Mouse (Mus musculus): ENCODE results near the gene Prrc2b.

The Prrc2b gene

DNA sequence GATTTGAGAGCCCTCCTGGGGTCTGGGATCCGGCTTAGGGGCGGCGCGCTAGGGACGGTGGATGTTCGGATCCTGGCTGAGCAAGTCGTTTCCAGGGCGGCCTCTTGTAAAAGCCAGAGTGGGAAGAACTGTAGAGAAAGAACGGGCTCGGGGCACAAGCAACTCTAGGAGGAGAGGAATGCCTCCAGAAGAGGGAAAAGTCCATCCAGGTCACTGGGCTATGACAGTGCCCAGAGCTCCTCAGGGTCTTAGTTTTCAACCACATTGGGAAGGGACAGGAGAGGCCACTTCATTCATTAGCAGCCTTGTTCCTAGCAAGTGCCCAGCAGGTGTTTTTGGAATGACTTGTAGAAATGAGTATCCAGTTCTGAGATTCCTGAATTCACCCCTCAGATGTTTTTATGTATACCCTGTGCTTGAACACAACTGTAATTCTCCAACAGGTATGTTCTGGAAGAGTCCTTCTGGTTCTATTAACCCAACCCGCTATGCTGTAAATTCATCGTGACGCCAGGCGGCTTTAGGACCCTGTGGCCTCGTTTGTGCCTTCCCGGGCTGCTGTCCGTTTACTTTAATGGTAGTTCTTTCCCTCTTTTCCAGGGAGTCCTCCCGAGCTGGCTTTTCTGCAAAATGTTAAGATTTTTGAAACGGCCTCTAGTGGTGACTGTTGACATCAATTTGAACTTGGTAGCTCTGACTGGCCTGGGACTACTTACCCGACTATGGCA lies 86.0 kb downstream of the Prrc2b start:
- peak; percentile 61 to 67 for DNase-seq

DNA sequence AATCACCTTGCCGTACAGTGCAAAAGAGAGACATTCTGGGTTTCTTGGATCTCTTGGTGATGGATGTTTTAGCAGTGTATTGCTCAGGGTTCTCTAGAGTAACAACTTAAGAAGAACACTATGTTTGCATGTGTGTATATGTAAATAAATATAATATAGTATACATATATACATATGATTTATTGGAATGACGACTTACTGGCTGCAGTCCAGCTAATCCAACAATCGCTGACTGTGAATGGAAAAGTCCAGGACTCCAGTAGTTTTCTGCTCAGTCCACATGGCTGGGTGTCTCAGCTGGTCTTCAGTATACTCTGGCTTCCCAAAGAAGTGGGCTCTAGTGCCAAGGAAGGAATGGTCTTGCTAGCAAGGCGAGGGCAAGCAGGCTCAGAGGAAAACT lies 86.7 kb downstream of the Prrc2b start:
- DNase-seq: no peak

DNA sequence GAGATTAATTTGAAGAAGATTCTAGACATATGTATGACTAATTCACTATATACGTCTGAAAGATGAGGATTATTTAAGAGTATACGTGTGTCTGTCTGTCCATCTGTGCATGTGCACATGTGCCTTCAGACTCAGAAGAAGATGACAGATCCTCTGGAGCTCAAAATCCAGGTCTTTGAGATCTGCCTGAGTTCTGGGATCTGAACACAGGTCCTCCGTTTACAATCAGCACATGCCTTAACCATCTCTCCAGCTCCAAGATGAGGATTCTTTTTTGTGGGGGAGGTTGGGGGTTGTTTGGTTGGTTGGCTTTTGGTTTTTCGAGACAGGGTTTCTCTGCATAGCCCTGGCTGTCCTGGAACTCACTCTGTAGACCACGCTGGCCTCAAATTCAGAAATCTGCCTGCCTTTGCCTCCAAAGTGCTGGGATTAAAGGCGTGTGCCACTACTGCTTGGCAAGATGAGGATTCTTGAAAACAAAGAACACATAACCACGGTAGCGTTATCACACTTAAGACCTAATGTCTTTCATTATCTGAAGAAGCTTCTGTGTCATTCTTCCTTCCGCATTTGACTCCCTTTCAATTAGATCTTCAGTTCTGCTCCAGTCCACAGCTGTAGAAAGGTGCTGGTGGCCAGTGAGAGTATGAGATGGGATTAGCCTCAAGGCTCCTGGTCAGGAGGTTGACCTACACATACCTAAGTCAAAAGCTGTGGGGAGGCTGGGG lies 88.0 kb downstream of the Prrc2b start:
- DNase-seq: no peak

DNA sequence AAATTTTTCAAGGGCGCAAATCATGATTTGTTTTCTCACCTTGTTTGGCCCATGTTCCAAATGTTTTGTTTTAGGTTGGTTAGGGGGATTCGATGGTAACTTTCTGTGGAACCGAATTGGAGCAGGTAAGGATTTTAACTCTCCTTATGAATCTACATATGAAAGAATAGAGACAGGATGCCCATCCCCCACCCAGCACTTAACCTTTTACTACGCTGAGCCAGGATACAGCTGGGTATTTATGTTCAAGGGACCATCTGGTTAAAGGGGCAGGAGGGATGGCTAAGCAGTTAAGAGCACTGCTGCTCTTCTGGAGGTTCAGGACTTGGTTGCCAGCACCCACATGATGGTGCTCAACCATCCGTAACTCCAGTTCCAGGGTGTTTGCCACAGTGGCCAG lies 89.7 kb downstream of the Prrc2b start:
- DNase-seq: no peak

DNA sequence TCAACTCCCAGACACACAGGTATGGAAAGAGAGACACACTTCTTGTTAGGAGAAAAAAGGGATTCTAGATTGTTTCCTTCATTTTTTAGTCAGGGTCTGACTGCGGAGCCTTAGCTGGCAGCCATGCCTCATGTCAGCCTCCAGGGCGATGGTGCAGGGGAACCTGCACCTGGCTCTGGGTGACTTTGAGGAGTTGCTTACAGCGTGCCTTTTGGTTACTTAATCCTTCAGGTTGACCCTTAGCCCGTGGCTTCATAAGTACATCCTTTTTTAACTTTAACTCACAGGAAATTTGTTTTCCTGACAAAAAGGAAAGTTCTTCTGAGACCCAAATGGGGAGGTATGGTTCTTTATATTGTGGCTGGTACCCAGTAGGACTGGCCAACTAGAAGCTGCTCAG lies 92.1 kb downstream of the Prrc2b start:
- peak in 1 of 2 experiments; percentile 29 for DNase-seq

DNA sequence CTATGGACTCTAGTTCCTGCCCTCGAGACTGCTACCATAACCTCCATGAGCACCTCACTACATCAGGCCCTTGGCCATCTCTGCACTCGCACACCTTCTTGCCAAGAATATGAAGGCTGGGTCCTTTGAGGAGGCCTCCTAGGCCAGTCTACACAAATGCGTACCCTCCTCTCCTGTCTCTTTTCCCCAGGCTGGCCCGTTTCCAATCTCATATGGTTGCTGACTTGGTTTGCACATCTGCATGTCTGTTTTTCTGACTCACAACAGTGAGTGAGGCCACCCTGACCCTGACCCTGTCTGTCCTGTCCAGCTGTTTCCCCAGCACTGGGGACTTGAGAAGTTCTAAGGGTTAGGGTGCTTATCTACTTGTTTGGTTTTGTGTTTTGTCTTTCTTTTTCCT lies 95.9 kb downstream of the Prrc2b start:
- DNase-seq: no peak

DNA sequence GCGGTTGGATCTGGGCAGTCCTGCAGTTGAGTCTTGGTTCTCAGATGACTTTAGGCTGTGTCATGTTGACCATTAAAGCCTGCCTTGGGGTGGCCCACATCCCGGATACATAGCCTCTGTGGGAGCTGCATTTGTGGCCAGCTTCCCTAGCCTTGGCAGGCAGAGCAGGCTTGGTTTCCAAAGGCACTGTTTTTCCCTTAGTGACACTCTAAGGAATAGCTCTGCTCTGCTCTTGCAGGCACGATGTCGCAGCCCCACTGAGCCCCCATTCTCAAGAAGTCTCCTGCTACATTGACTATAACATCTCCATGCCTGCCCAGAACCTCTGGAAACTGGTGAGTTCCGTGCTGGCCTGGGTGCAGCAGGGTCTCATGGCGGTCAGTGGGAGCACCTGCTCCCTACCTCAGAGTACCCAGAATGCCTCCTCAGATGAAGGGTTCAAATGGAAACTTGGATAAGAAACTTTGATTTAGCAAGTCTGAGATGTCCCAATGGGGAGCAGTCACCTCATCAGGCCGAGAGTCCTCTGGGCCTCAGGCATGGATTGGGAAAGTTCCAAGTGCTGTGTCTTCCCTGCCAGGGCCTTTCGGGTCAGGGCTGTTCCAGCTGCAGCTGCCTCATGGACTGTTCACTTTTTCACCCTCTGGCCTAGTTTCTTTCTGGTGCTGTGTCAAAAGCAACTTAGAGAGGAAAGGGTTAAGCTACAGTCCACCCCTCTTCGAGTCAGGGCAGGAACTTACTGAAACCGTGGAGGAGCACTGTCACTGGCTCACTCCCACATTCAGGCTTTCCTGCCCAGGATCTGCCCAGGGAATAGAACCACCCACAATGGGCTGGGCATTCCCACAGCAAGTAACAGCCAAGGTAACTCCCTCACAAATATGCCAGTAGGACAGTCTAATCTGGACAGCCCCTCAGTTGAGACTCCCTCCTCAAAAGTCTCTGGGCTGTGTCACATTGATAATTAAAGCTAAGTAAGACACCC lies 97.8 kb downstream of the Prrc2b start:
- peak; percentile 47 to 56 for DNase-seq

DNA sequence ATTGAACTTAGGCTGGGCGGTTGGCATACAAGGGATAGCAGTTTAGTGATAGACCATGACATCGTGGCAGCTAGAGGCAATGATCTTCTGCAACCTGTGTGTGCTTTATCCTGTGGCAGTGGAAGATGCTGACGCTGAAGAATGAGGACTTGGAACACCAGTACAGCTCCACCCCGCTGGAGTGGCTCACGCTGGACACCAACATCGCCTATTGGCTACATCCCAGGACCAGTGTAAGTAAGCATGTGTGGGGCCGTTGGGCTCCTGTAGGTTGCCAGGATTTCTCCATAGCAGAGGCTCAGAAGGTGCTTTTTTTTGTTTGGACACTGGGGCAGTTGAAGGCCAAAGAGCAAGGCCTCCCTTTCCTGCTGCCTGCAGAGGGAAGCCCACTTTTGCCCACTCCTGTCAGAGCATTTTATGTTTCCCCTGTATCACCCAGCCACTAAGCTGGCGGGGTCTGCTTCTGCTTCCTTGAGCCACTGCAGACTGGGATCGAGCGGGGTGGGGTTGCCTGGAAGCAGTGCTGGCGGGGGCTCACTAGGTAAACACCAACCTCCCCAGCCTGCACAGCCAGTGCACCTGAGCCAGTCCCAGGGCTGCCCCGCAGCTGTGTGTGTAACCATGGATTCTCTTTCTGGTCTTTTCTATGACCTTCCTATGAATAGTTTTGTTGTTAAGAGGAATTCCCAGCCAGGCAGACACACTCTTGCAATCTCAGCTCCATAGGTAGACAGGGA lies 101.1 kb downstream of the Prrc2b start:
- peak; percentile 42 to 43 for DNase-seq

DNA sequence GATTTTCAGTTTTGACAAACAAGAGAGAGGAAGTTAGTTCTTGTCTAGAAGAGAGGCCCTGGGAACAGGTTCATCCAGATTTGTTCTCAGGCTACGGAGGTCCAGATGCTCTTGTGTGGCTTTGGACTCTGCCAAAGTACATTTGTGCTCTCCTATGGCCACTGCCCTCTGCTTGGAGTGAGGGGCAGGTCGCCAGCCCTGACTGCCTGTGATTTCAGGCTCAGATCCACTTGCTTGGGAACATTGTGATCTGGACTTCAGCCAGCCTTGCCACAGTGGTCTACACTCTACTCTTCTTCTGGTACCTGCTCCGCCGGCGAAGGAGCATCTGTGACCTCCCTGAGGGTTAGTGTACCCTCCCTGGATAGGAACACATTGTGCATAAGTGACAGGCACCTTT lies 101.8 kb downstream of the Prrc2b start:
- DNase-seq: no peak

DNA sequence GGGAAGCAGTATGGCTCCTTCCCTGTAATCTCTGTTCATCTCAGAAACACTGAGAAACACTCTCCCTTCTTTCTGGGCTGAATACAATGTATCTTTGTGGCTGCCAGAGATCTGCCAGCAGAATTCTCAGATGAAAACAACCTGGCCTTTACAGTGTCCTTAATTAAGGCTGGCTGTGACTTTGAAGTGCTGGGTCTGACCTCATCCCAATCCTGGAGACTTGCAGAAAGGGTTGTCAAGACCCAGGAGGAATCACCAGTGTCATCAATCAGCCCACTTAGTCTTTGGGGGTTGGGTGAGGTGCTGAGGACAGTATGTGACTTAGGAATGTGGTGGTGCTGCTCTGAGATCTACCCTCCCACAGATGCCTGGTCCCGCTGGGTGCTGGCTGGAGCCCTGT lies 102.5 kb downstream of the Prrc2b start:
- no peak for DNase-seq

DNA sequence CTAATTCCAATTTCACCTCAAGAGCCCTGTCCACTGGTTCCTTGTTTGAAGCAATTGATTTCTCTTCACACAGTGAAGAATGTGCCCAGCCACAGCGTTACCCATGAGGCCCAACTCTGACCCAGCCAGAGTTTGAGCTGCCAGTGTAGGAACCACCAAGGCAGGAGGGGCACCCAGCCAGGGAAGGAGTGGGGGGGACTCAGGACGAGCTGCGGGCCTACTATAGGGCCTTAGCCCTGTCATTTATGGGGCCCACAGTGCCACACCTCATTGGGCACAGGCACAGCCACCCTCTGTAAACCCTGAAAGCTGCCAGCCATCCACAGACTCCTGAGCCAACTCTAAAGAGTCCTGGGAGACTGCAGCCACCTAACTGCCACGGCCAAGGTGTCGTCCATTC lies 103.7 kb downstream of the Prrc2b start:
- DNase-seq: no peak

DNA sequence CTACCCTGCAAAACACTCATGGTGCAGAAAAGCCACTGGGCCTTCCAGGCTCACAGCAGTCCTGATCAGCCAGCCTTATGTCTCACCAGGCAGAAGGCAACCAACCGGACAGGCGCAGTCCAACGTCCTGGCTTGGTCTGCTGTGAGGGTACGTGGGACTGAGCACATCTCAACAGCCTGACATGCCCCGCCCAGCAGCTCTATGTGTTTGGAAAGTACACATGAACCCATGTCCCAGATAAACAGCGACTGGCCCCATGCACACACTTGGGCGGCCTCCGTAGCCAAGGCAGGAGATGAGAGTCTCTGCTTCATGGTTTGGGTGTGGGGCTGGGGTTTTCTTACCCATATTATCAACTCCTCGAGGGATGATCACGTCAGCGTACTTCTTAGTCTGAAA lies 105.4 kb downstream of the Prrc2b start:
- DNase-seq: no peak

DNA sequence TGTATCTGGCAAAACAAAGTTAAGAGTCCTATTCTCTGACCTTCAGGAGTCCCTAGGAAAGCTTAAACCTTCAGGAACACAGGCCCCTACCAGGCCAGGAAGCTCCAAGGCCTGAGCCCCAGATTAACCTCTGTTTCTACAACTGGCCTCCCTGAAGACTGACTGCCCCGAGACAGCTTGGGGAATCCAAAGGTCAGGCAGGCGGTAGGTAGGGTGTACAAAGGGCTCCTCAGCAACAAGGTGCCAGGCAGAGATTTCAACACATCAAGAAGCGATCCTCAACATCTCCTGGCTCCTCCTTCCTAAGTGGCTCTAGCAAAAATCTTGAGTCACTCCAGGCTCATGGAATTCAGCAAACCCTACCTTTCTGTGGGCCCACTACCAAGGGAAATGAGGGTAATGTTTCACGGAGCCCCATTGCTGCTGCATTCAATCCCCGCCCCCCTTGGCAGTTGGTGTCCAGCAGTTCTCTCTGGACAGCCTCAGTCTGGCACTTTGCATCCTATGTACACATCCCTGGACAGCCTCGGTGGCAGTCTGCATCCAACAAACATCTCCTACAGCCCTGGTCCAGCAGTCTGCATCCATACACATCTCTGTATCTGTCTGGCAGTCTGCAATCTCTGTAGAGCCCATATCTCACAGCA lies 108.1 kb downstream of the Prrc2b start:
- peak; percentile 67 to 82 for DNase-seq

DNA sequence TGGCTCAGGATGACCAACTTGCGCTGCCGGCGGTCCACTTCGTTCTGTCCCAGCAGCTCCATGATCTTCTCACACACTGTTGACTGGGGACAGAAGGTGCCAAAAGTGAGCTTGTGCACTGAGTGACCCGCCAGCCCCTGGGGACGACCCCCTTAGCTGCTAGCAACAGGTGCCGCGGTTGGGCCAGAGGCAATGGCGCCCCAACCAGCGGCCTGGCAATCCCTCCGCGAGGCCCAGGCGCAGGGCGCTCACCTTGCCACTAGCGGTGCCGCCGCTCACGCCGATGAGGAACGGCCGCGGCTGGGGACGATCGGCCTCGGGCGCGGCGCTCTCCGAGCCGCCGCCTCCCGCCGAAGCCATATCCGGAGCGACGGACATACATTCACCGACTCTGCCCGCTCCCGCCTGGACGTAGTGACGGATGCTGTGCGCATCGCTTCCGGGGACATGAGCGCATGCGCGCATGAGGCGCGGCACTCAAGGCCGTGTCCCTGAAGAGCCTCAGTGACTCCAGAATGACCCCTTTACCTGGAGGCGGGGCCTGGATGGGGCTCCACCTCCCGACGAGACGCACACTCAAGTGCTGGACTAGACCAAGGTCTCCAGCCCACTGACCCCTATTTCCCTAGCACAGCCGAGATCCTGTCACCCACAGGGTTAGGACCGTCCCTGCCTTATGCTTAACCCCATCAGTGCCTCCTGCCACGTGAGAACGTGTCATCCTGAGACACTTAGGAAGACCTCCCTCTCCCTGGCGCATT lies 109.0 kb downstream of the Prrc2b start, which contains the start of gene Uck1:
Uck1 (minus strand) TSS at position 503 of the 761 bp plus-strand sequence.
- peak; percentile 93 to 94 for DNase-seq

DNA sequence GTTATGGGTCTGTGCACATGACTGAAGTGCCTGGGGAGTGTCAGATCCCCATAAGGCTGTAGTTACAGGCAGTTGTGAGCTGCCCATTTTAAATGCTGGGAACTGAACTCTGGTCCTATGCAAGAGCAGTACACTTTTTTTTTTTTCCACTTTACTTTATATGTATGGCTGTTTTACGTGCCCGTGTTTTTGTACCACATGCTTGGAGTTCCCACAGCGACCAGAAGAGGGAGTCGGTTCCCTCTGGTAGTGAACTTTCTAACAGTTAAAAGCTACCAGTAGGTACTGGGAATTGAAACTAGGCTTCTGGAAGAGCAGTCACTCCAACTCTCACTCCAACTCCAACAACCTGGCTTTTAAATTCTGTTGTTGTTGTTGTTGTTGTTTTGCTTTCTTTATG lies 109.8 kb downstream of the Prrc2b start:
- DNase-seq: peak in 1 of 2 experiments; percentile 70

DNA sequence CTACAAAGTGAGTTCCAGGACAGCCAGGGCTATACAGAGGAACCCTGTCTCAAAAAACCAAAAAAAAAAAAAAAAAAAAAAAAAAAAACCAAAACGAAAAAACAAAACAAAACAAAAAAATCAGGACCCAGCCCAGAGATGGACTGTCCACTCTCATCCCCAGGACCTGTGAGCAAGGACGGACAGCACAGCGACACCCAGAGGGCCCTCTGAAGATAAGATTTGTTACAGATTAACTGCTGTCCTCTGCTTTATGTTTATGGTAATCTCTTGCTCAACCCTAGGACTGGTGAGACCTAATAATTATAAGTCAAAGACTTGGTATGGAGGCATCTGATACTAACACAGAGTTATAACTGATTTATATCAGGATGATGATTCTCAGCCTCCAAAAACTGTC lies 124.9 kb downstream of the Prrc2b start:
- DNase-seq: no peak

DNA sequence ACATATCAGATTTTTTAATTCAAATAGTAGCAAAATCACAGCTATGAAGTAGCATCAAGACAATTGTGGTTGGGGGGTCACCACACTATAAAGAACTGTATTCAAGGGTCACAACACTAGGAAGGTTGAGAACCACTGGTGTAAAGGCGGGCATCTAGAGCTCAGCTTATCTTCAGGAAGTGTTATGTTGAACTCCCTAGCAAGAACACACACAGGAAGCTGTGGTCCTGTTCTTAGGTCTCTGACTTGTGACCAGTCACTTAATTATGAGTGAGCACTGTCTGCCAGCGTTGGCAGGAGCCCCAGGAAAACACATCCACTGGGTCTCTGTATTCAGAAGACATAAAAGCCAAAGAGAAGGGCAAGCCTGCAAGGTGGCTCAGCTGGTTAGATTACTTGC lies 131.4 kb downstream of the Prrc2b start:
- DNase-seq: no peak

DNA sequence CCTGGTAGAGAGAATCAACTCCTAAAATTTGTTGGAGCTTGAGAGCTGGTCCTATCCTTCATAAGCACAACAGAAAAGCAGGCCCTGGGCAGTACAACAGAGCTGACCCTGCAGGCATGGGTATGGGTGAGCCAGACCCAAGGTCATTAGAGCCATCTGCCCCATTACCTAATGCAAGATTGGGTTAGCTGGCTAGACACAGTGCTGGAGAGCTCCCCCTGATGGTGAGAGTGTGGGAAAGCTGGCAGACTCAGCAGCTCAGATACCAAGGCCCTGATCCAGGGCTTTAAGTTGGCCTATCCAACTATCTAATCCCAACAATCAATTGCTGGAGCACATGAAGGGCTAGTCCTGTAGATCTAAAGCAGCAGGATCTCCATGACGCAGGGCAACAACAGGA lies 131.8 kb downstream of the Prrc2b start:
- DNase-seq: peak; percentile 65 to 76

DNA sequence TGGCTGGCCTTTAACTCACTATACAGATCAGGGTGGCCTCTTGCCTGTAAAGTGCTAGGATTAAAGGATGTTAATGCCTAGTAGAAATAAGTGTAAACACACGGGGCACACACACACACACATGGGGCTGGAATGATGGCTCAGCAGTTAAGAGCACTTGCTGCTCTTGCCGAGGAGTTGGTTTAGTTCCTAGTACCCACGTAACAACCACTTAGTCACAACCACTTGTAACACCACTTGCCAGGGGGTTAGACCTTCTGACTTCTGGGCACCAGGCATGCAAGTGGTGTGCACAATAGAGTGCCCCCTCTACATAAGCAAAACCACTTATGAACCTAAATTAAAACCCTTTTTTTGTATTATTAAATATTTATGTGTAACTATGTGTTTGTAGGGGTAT lies 133.1 kb downstream of the Prrc2b start:
- DNase-seq: no peak

All from kidney, adult 8-10 months (tissue).